Mouse (Mus musculus) heart, embryonic 11.5 days (tissue): ENCODE results near the gene Clca2. TPM values are rescaled to one million over a fixed set of nuclear protein-coding genes. Genes with fewer than 3 reads are reported as not detected.

Source experiments
- ATAC-seq: fragments of 200-750 bp; cut with Nextera tagmentation; replicated peaks from 2 replicates; pipeline ENCODE4 v1.8.0; 2017; ENCODE audit warnings: moderate library complexity; ENCODE audit not compliant: insufficient number of reproducible peaks, low FRiP score, low TSS enrichment
- H3K27ac ChIP-seq: fragments of 300-500 bp; sonication (generic); 2 replicates; pipeline ENCODE4 v1.5.1; 2014; ENCODE audit warnings: mild to moderate bottlenecking, low read depth, low read length
- H3K27me3 ChIP-seq: fragments of 300-500 bp; sonication (generic); 2 replicates; pipeline ENCODE4 v1.6.1; 2014; ENCODE audit warnings: mild to moderate bottlenecking, low read length, mixed read lengths; ENCODE audit not compliant: control insufficient read depth, insufficient read depth
- H3K36me3 ChIP-seq: fragments of 300-500 bp; sonication (generic); 2 replicates; pipeline ENCODE4 v1.6.1; 2014; ENCODE audit warnings: mild to moderate bottlenecking, low read length, moderate library complexity, mixed read lengths; ENCODE audit not compliant: control insufficient read depth, insufficient read depth
- H3K4me1 ChIP-seq: fragments of 300-500 bp; sonication (generic); 2 replicates; pipeline ENCODE4 v1.6.1; 2014; ENCODE audit warnings: low read length; ENCODE audit not compliant: control insufficient read depth, insufficient read depth
- H3K4me2 ChIP-seq: fragments of 300-500 bp; sonication (generic); 2 replicates; pipeline ENCODE4 v1.6.1; 2014; ENCODE audit warnings: mild to moderate bottlenecking, moderate library complexity
- H3K4me3 ChIP-seq: fragments of 300-500 bp; sonication (generic); 2 replicates; pipeline ENCODE4 v1.5.1; 2014; ENCODE audit warnings: low read depth, low read length
- H3K9ac ChIP-seq: fragments of 300-500 bp; sonication (generic); 2 replicates; pipeline ENCODE4 v1.6.1; 2014; ENCODE audit warnings: mild to moderate bottlenecking, low read depth, low read length, moderate library complexity
- H3K9me3 ChIP-seq: fragments of 300-500 bp; sonication (generic); replicated peaks from 2 replicates; pipeline ENCODE4 v1.6.1; 2016; ENCODE audit warnings: low read length; ENCODE audit not compliant: control insufficient read depth
- WGBS: fragments of 180-500 bp; shearing (Covaris S2); extraction: QIAGEN DNeasy Blood & Tissue Kit; methylation state at CpG from one replicate; pipeline ENCODE4 v1.1.7; 2014; ENCODE audit not compliant: insufficient replicate concordance; 5-methylcytosine and 5-hydroxymethylcytosine counted together
- polyA plus RNA-seq: library from polyadenylated mRNA; unstranded; fragments of >200 nt; fragmentation: Nextera tagmentation; extraction: Ambion mirVana; gene quantifications from 2 replicates; pipeline ENCODE4 v1.2.1, GENCODE M21; 2014

Clca2 gene
- polyA plus RNA-seq, result 0.23 TPM in 1 of 2 replicates, not detected in the other

DNA sequence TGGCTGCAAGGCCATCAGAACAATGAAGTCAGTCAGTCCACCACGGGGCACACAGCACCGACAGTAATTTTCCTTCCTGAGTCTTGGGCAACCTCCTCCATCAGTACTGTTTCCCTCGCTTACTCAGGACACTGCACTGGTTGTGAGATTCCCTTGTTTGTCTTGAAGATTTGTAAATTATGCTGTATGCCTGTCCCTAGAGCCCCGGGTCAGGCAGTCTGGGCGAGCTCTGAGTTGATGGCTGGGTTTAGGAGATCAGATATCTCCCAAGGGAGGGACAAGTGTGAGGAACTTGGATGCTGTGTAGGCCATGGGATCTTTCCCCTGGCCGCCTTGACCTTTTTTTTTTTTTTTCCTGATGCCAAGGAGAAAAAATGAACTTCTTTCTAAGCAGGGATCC is at the start of gene Clca2:
Clca2 (minus strand) TSS at position 153 of the 400 bp plus-strand sequence.
- WGBS, result 61% methylated on average over 6 of the region's 6 CpGs
- no peaks in the 10 kb centered on the region for H3K36me3 ChIP-seq
- no peak within 1 kb of the TSS for H3K4me2 ChIP-seq
- peaks cover 7% of the 10 kb centered on the region; the same call in 1 of the 2 replicates for H3K4me1 ChIP-seq
- H3K4me3 ChIP-seq, result no peak within 1 kb of the TSS
- H3K9ac ChIP-seq, result no peak within 1 kb of the TSS
- H3K9me3 ChIP-seq, result no peaks in the 10 kb centered on the region
- no peak within 1 kb of the TSS for H3K27ac ChIP-seq
- ATAC-seq, result no peak
- H3K27me3 ChIP-seq, result no peaks in the 10 kb centered on the region

DNA sequence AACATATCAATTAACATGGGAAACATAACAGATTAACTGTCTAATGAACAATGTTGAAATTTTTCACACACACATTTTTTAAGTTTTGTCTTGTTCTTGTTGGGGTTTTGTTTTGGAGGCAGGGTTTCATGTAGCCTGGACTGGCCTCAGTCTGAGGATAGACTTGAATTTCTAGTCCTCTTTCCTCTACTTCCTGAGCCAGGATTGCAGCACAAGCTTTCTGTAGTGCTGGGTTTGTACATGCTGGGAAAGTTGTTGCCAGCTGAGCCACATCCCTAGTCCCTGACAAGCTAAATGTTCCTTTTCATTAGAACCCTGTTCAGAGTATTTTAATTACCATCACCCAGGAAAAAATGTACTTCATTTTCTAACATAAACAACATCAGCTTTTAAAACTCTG is 48.7 kb upstream of the Clca2 start:
- Histone ChIP-seq H3K4me1 (no peaks in the 10 kb centered on the region), H3K36me3 (no peaks in the 10 kb centered on the region), H3K4me2 (no peak overlapping the region), H3K9ac (no peak overlapping the region), H3K27me3 (no peaks in the 10 kb centered on the region), H3K4me3 (no peak overlapping the region), H3K9me3 (no peaks in the 10 kb centered on the region), H3K27ac (no peak overlapping the region)
- ATAC-seq, result no peak

DNA sequence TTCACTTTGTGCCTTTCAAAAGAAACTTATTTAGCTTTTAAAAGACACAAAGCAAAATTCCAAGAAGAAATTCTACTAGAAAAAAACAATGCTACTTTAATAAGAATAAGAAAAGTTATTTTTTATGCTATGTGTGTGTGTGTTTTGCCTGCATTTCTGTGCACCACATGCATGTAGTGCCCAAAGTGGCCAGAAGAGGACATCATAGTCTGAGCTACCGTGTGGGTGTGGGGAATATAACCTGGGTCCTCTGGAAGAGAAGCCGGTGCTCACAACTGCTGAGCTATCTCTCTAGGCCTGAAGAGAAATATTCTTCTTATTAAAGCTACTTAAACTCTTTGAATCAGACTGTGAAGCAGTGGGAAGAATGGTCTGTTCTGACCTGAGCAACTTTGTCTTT is 48.2 kb upstream of the Clca2 start:
- Histone ChIP-seq H3K27me3 (no peaks in the 10 kb centered on the region), H3K9ac (no peak overlapping the region), H3K9me3 (no peaks in the 10 kb centered on the region), H3K4me3 (no peak overlapping the region), H3K4me1 (no peaks in the 10 kb centered on the region), H3K4me2 (no peak overlapping the region), H3K36me3 (no peaks in the 10 kb centered on the region), H3K27ac (no peak overlapping the region)
- no peak for ATAC-seq
- WGBS, result 71% methylated on average over 2 of the region's 2 CpGs

DNA sequence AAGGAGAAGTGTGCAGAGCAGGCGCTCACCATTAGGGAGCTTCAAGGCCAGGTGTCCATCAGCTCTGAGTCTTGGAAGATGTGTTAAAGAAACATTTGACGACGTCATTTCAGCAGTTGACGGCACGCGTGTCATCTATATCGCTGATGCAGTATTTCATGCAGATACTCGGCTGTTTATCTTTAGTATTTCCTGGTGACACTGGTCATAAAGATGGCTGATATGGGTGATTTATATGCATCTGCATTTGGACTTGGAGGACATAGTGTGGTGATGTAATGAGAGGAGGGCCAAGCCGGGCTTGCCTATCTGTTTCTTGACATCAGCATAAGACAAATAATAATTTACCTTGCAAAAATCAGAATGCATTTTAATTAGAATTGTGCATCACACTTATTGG is 47.6 kb upstream of the Clca2 start:
- Histone ChIP-seq H3K4me1 (no peaks in the 10 kb centered on the region), H3K36me3 (no peaks in the 10 kb centered on the region), H3K4me2 (no peak overlapping the region), H3K9ac (no peak overlapping the region), H3K27ac (no peak overlapping the region), H3K27me3 (no peaks in the 10 kb centered on the region), H3K4me3 (no peak overlapping the region), H3K9me3 (no peaks in the 10 kb centered on the region)
- no peak for ATAC-seq
- WGBS, result 92% methylated on average over 9 of the region's 9 CpGs

DNA sequence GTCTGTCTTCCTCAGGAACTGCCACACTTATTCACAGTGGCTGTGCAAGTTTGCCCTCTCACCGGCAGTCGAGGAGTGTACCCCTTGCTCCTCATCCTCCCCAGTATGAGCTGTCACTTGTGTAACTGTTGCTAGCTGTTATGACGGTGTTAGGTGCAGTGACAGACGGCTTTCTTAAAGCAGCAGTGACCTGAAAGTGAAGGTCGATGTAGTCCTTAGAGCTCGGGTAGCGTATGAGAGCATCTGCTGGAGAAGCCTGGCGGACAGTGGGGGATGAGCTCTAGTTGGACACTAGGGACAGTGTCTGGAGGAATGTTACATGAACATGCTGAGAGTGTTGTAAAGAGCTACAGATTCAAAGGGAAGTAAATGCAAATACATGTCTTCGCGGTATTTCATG is 44.6 kb upstream of the Clca2 start:
- no peaks in the 10 kb centered on the region for H3K4me1 ChIP-seq
- no peaks in the 10 kb centered on the region for H3K9me3 ChIP-seq
- no peak overlapping the region for H3K4me3 ChIP-seq
- 80% methylated on average over 10 of the region's 10 CpGs for WGBS
- no peaks in the 10 kb centered on the region for H3K36me3 ChIP-seq
- no peak overlapping the region for H3K4me2 ChIP-seq
- no peak overlapping the region for H3K9ac ChIP-seq
- no peaks in the 10 kb centered on the region for H3K27me3 ChIP-seq
- no peak overlapping the region for H3K27ac ChIP-seq
- ATAC-seq, result no peak

DNA sequence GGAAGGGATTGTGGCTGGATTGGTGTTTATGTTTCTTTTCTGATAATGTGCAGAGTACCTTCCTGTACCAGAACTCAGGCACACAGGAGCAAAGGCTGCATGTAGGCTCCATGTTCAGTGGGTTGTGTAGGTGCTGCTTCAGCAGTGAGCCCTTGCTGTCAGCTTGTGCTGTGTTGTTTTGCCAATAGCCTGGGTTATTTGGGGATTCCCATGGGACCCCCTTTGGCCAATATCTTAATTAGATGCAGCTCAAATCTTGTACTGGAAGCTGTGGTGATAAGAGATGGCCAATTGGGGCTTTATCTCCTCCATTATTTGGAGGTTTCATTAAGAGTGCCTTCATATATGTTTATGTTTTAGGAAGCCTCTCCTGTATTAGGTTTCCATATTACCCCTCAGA is 43.7 kb upstream of the Clca2 start:
- H3K4me3 ChIP-seq, result no peak overlapping the region
- no peaks in the 10 kb centered on the region for H3K9me3 ChIP-seq
- H3K27ac ChIP-seq, result no peak overlapping the region
- H3K9ac ChIP-seq, result no peak overlapping the region
- H3K4me1 ChIP-seq, result no peaks in the 10 kb centered on the region
- no peaks in the 10 kb centered on the region for H3K27me3 ChIP-seq
- H3K4me2 ChIP-seq, result no peak overlapping the region
- H3K36me3 ChIP-seq, result no peaks in the 10 kb centered on the region
- no peak for ATAC-seq

DNA sequence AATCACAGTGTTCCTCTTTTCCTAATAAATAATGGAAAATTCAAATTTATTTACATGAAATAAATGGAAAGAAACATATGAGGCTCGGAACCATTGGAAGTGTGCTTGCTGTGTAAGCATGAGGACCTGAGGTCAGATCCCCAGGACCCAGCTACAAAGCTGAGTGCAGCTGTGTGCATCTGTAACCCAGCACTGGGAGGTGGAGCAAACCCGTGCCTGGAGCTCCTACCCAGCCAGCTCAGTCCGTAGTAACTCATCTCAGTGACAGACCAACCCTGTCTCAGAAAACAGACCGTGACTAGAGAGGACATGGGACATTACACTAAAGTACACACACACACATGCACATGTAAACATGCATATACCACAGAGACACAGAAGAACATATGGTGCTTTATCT is 41.0 kb upstream of the Clca2 start:
- Histone ChIP-seq H3K9me3 (no peaks in the 10 kb centered on the region), H3K27ac (no peak overlapping the region), H3K4me2 (no peak overlapping the region), H3K9ac (no peak overlapping the region), H3K4me3 (no peak overlapping the region), H3K4me1 (no peaks in the 10 kb centered on the region), H3K36me3 (no peaks in the 10 kb centered on the region), H3K27me3 (no peaks in the 10 kb centered on the region)
- WGBS, result 79% methylated on average over 4 of the region's 4 CpGs
- no peak for ATAC-seq

DNA sequence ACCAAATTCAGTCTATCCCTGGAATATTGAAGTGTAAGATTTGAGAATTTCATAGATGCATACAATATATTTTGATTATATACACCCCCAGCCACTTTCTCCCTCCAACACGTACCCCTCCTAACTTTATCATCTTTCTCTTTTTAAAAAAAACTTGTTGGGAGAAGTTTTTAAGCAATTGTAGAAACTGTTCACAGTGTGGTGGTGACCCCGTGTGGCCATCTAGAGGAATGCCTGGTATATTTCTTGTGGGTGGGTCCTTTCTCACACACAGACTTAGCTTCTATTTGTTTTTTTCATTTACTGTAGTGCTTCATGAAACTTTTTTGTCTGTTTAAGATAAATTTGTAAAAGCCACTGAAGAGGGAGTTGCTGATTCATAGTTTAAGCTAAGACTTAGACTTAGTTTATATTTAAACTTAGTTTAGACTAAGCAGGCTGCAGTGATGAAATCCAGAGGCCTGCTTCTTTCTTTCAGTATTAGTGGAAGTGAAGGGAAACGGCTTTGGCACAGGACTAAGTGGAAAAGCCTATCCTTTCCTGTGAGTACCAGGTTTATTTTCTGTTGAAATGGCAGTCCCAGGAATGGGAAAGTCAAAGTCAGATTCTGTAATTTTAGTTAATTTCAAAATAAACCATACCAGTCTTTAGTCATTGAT is 32.1 kb upstream of the Clca2 start:
- ATAC-seq, result no peak
- Histone ChIP-seq H3K9ac (no peak overlapping the region), H3K4me3 (no peak overlapping the region), H3K27me3 (no peaks in the 10 kb centered on the region), H3K36me3 (0 out of 2 replicates have a peak, but pooled peaks cover 5% of the 10 kb centered on the region), H3K4me1 (no peaks in the 10 kb centered on the region), H3K27ac (no peak overlapping the region), H3K4me2 (no peak overlapping the region), H3K9me3 (no peaks in the 10 kb centered on the region)
- 20% methylated on average over 3 of the region's 3 CpGs for WGBS

DNA sequence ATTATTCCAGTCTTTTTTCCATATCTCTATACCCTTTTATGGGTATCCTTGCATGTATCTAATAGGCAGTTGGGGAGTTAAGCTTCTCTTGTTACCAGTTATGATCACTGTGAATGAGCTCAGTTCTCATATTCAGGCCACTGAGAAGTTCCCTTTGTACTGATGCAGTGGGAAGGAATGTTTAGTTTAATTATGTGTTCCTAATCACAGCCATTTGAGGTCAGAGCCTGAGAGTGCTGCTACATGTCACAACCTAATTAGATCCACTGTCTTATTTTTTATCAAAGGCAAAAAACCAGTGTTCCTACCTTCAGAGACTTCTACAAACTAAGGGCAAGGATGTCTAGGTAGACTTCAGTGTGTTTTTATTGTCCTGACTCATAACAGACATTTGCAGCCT is 30.1 kb upstream of the Clca2 start:
- Histone ChIP-seq H3K4me2 (no peak overlapping the region), H3K4me3 (no peak overlapping the region), H3K4me1 (no peaks in the 10 kb centered on the region), H3K9me3 (no peaks in the 10 kb centered on the region), H3K36me3 (0 out of 2 replicates have a peak, but pooled peaks cover 5% of the 10 kb centered on the region), H3K27ac (no peak overlapping the region), H3K9ac (no peak overlapping the region), H3K27me3 (no peaks in the 10 kb centered on the region)
- no peak for ATAC-seq
